Mouse (Mus musculus): ENCODE measurements around the gene Rpl29.

The Rpl29 gene

GRCm38 (mm10) chr9:106429221-106430014, at the start of gene Rpl29:
TSS of gene Rpl29 (plus strand) at chr9:106429454.
- peak; percentile 97 for DNase-seq

GRCm38 (mm10) chr9:106386181-106386864, 42.9 kb upstream of the Rpl29 start:
- DNase-seq: no peak

GRCm38 (mm10) chr9:106392828-106393527, 36.3 kb upstream of the Rpl29 start:
- no peak for DNase-seq

- DNase-seq: no peak
These were observed 35.7 kb upstream of the Rpl29 start for GRCm38 (mm10) chr9:106393548-106393947.

GRCm38 (mm10) chr9:106394649-106395602, 34.3 kb upstream of the Rpl29 start:
- DNase-seq: peak; percentile 56

GRCm38 (mm10) chr9:106397733-106398132, 31.5 kb upstream of the Rpl29 start:
- no peak for DNase-seq

- DNase-seq: no peak
These were observed 30.5 kb upstream of the Rpl29 start for GRCm38 (mm10) chr9:106398667-106399311.

- no peak for DNase-seq
These were observed 29.4 kb upstream of the Rpl29 start for GRCm38 (mm10) chr9:106399808-106400207.

GRCm38 (mm10) chr9:106402149-106402548, 27.1 kb upstream of the Rpl29 start:
- DNase-seq: no peak

GRCm38 (mm10) chr9:106402607-106403375, 26.5 kb upstream of the Rpl29 start:
- DNase-seq: no peak

GRCm38 (mm10) chr9:106405275-106405674, 24.0 kb upstream of the Rpl29 start:
- DNase-seq: no peak

- no peak for DNase-seq
These were observed 22.7 kb upstream of the Rpl29 start for GRCm38 (mm10) chr9:106406443-106407078.

- no peak for DNase-seq
These were observed 20.2 kb upstream of the Rpl29 start for GRCm38 (mm10) chr9:106409096-106409495.

- no peak for DNase-seq
These were observed 19.1 kb upstream of the Rpl29 start for GRCm38 (mm10) chr9:106410086-106410650.

- DNase-seq: peak; percentile 34
These were observed 18.1 kb upstream of the Rpl29 start for GRCm38 (mm10) chr9:106411091-106411594.

GRCm38 (mm10) chr9:106411729-106412128, 17.5 kb upstream of the Rpl29 start:
- DNase-seq: no peak

- no peak for DNase-seq
These were observed 17.0 kb upstream of the Rpl29 start for GRCm38 (mm10) chr9:106412210-106412609.

- no peak for DNase-seq
These were observed 15.6 kb upstream of the Rpl29 start for GRCm38 (mm10) chr9:106413606-106414005.

GRCm38 (mm10) chr9:106416826-106417225, 12.4 kb upstream of the Rpl29 start:
- DNase-seq: no peak

Data from thymus, postnatal 4 days (tissue).